Mouse (Mus musculus) cerebellum, adult 11-12 months (tissue): Measurements from ENCODE around the gene Ube2s.

Source experiments
- DNase-seq: peaks from one replicate; pipeline ENCODE4 v3.0.0; 2022

Ube2s gene

GRCm38 (mm10) chr7:4776861-4777830 lies 35.2 kb downstream of the Ube2s start:
- peak; percentile 15 for DNase-seq

- DNase-seq = no peak
Observed at GRCm38 (mm10) chr7:4776131-4776530, 36.3 kb downstream of the Ube2s start.

GRCm38 (mm10) chr7:4771202-4771601 lies 41.2 kb downstream of the Ube2s start, which contains the start of gene Fam71e2:
TSS of gene Fam71e2 (minus strand) at chr7:4771302.
- DNase-seq = no peak

- no peak for DNase-seq
Observed at GRCm38 (mm10) chr7:4764946-4765710, 47.3 kb downstream of the Ube2s start.

- no peak for DNase-seq
Observed at GRCm38 (mm10) chr7:4759670-4760069, 52.7 kb downstream of the Ube2s start.

GRCm38 (mm10) chr7:4752821-4753570 lies 59.4 kb downstream of the Ube2s start, which contains the start of gene Cox6b2:
TSS of gene Cox6b2 (minus strand) at chr7:4753094.
- no peak for DNase-seq

- DNase-seq = no peak
Observed at GRCm38 (mm10) chr7:4751971-4752820, 60.2 kb downstream of the Ube2s start.

- no peak for DNase-seq
Observed at GRCm38 (mm10) chr7:4749169-4749568, 63.2 kb downstream of the Ube2s start.

- DNase-seq = no peak
Observed at GRCm38 (mm10) chr7:4748321-4748720, 64.1 kb downstream of the Ube2s start.

GRCm38 (mm10) chr7:4747156-4747899 lies 65.1 kb downstream of the Ube2s start:
- no peak for DNase-seq

GRCm38 (mm10) chr7:4746326-4746980 lies 65.9 kb downstream of the Ube2s start:
- no peak for DNase-seq

- DNase-seq = no peak
Observed at GRCm38 (mm10) chr7:4744886-4745285, 67.5 kb downstream of the Ube2s start.
